Mouse (Mus musculus) spleen, embryonic (tissue): ENCODE data around the gene Lrrc8a.

Source experiments
- CTCF ChIA-PET: fragments of 350-600 bp; sonication (Branson Sonifier 250); formaldehyde crosslinking; loops from one replicate; lab custom pipeline; 2022; lab: Charles Lee

The Lrrc8a gene

GRCm38 (mm10) chr2:30237199-30237880 is at the start of gene Lrrc8a:
Lrrc8a (plus strand) TSS chr2:30237715.
- CTCF ChIA-PET: interaction anchor here (1.5 kb wide), 1 partner anchor 21 kb away, joined by 3 read pairs; no protein-coding TSS in a partner anchor

GRCm38 (mm10) chr2:30191790-30192580 is 45.5 kb upstream of the Lrrc8a start:
- CTCF ChIA-PET: no interaction called here

GRCm38 (mm10) chr2:30194656-30195055 is 42.9 kb upstream of the Lrrc8a start:
- CTCF ChIA-PET: no interaction called here

- CTCF ChIA-PET: no interaction called here
These were observed 39.5 kb upstream of the Lrrc8a start for GRCm38 (mm10) chr2:30198021-30198420.

GRCm38 (mm10) chr2:30199984-30200383 is 37.5 kb upstream of the Lrrc8a start:
- CTCF ChIA-PET: no interaction called here

GRCm38 (mm10) chr2:30200388-30200925 is 37.1 kb upstream of the Lrrc8a start:
- CTCF ChIA-PET: no interaction called here

GRCm38 (mm10) chr2:30203439-30203838 is 34.1 kb upstream of the Lrrc8a start:
- CTCF ChIA-PET: interaction anchor here (0.6 to 0.7 kb wide), 2 partner anchors 45 to 135 kb away, joined by 4 to 9 read pairs; no protein-coding TSS in a partner anchor

- CTCF ChIA-PET: no interaction called here
These were observed 32.3 kb upstream of the Lrrc8a start for GRCm38 (mm10) chr2:30205255-30205628.

- CTCF ChIA-PET: no interaction called here
These were observed 31.7 kb upstream of the Lrrc8a start, which contains the start of gene Kyat1 for GRCm38 (mm10) chr2:30205629-30206357. Kyat1 (minus strand) TSS chr2:30205847.

- CTCF ChIA-PET: no interaction called here
These were observed 30.1 kb upstream of the Lrrc8a start for GRCm38 (mm10) chr2:30207401-30207800.

GRCm38 (mm10) chr2:30207886-30208285 is 29.6 kb upstream of the Lrrc8a start:
- CTCF ChIA-PET: no interaction called here

- CTCF ChIA-PET: interaction anchor here (0.7 kb wide), 1 partner anchor 157 kb away, joined by 6 read pairs; no protein-coding TSS in a partner anchor
These were observed 25.9 kb upstream of the Lrrc8a start for GRCm38 (mm10) chr2:30211408-30212168.

- CTCF ChIA-PET: no interaction called here
These were observed 25.4 kb upstream of the Lrrc8a start for GRCm38 (mm10) chr2:30212169-30212545.

GRCm38 (mm10) chr2:30212951-30213350 is 24.6 kb upstream of the Lrrc8a start:
- CTCF ChIA-PET: interaction anchor here (0.6 kb wide), 1 partner anchor 1230 kb away, joined by 11 read pairs; no protein-coding TSS in a partner anchor

GRCm38 (mm10) chr2:30214745-30215144 is 22.8 kb upstream of the Lrrc8a start:
- CTCF ChIA-PET: interaction anchor here (0.8 kb wide), 1 partner anchor 621 kb away, joined by 4 read pairs; no protein-coding TSS in a partner anchor

- CTCF ChIA-PET: no interaction called here
These were observed 22.0 kb upstream of the Lrrc8a start for GRCm38 (mm10) chr2:30215493-30215892.

GRCm38 (mm10) chr2:30216293-30216692 is 21.2 kb upstream of the Lrrc8a start:
- CTCF ChIA-PET: no interaction called here

GRCm38 (mm10) chr2:30235593-30235992 is 1.9 kb upstream of the Lrrc8a start:
- CTCF ChIA-PET: no interaction called here

GRCm38 (mm10) chr2:30236426-30237198 is 903 bp upstream of the Lrrc8a start:
- CTCF ChIA-PET: interaction anchor here (0.5 to 1.5 kb wide), 2 partner anchors 21 to 710 kb away, joined by 3 read pairs; no protein-coding TSS in a partner anchor

- CTCF ChIA-PET: interaction anchor here (0.7 to 1.5 kb wide), 2 partner anchors 20 to 60 kb away, joined by 3 to 5 read pairs; no protein-coding TSS in a partner anchor
These were observed 366 bp downstream of the Lrrc8a start for GRCm38 (mm10) chr2:30237881-30238280.
